Mouse (Mus musculus) cerebellum, adult 2 months (tissue): ENCODE measurements around the gene Ino80.
A peak's percentile ranks its signal among the peaks of the same experiment; 100 is the strongest.

Experiments
- CTCF ChIP-seq: fragments of 200-500 bp; IDR thresholded peaks from 2 replicates; pipeline ENCODE4 v1.5.1; 2011; ENCODE audit warnings: low read depth, mild to moderate bottlenecking, control low read depth, low read length, moderate library complexity, borderline replicate concordance; ENCODE audit not compliant: insufficient read depth
- POLR2A ChIP-seq: fragments of 200-500 bp; IDR thresholded peaks from 2 replicates; pipeline ENCODE4 v1.6.1; 2011; ENCODE audit warnings: low read length, control low read depth, borderline replicate concordance; ENCODE audit not compliant: insufficient read depth

DNA sequence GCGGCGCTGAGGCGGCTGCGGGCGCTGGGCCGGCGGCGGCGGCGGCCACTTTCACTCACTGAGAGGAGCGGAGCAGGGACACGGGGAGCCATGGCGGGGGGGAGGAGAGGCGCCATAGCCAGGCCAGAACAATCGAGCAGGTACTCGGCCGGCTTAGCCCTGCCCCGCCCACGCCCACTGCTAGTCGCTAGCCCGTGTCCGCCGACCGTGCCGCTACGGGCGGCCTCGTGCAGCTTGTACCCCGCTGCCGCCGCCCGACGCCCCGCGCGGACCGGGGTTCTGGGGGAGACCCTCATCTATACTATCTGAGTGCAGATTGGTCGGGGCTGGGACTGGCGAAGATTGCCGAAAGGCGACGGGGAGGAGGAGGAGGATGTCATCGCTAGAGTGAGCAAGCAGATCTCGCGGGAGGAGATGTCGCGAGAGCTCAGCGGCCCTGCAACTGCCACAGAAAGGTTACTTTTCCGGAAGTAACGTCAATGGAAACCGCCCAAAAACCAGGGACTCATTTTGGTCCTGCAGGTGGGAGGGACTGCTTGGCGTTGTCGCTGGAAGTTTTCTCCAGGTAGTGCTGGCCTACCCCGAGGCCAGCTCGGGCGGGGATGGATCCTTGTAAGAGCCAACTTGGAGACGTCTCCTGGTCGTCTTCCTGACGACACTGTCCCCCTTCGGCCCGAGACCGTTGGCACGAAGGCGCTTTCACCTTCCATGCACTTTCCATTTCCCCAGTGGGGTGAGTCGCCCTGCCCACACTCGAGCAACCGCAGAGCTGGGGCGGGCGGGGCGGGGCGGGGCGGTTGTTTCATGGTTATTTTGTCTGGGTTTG, at the start of gene Ino80:
- no peak for TF ChIP-seq CTCF
- peak; percentile 81; the same call in 1 of the 2 replicates for TF ChIP-seq POLR2A
